Mouse (Mus musculus): ENCODE measurements around the gene Slc35a1. TPM values are rescaled to one million over a fixed set of nuclear protein-coding genes. Genes with fewer than 3 reads are reported as not detected.

Gene Slc35a1
- total and polyA plus RNA-seq, 3 experiments = 24.3 to 26.0 TPM; not detected in 1

DNA sequence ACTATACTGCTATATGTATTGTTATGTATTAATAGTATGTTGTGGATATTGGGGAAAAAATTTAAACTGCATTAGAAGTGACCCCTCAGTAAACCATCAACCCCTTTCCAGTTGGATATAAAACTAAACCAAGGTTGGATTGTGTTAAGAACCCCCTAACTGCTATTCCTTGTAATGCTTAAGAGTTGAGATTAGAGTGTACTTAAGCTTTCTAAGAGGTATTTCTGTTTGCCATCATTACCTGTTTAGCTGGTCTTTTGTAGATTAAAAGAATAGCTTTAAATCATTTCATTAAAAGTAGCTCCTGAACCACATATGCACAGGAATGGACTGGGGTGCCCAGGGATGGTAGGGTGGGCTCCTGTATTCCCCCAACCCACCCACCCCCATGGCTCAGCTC, 42.5 kb downstream of the Slc35a1 start:
- no peaks in the 10 kb centered on the region for H3K4me1 ChIP-seq (ENCODE audit: control insufficient read depth in 1 of 2, insufficient read depth in 2 of 2, low read length in 2 of 2)
- no peak for DNase-seq (ENCODE audit: low read depth, low spot score)
- no peaks in the 10 kb centered on the region for H3K9me3 ChIP-seq (replicated peaks; ENCODE audit: insufficient read depth, low read length)
- peaks cover 0 to 10% of the 10 kb centered on the region in 2 experiments; a peak in 2 of 4 replicates for H3K36me3 ChIP-seq (ENCODE audit: control insufficient read depth in 1 of 2, insufficient read depth in 2 of 2, low read length in 2 of 2)
- H3K27me3 ChIP-seq (ENCODE audit: control insufficient read depth in 1 of 2, insufficient read depth in 2 of 2, low read length in 2 of 2) = no peaks in the 10 kb centered on the region
- H3K27ac ChIP-seq (ENCODE audit: control insufficient read depth, low read depth, low read length) = no peak overlapping the region
- no peak overlapping the region for H3K9ac ChIP-seq (ENCODE audit: control insufficient read depth, low read depth, low read length, poor library complexity, severe bottlenecking)
- H3K4me3 ChIP-seq (ENCODE audit: control insufficient read depth in 1 of 2, insufficient read depth in 1 of 2, low read depth in 2 of 2, low read length in 2 of 2) = no peak overlapping the region
- TF ChIP-seq ZNF384 (IDR thresholded peaks at IDR 0.05; ENCODE audit: low read depth, low read length) (no peak), CTCF (IDR thresholded peaks at IDR 0.05 in 2 of 3, conservative IDR thresholded peaks at IDR 0.05 in 1 of 3; ENCODE audit: control insufficient read depth in 1 of 3, insufficient read depth in 1 of 3, low read depth in 2 of 3, low read length in 3 of 3, poor library complexity in 1 of 3, severe bottlenecking in 1 of 3) (no peak), GATA1 (IDR thresholded peaks at IDR 0.05; ENCODE audit: low read depth, low read length) (no peak), ETS1 (IDR thresholded peaks at IDR 0.05; ENCODE audit: low read depth, low read length) (no peak), SMC3 (IDR thresholded peaks at IDR 0.05; ENCODE audit: low read depth, low read length) (no peak), TBP (IDR thresholded peaks at IDR 0.05; ENCODE audit: low read depth, low read length) (no peak), MXI1 (IDR thresholded peaks at IDR 0.05; ENCODE audit: low read depth, low read length) (no peak), RCOR1 (IDR thresholded peaks at IDR 0.05; ENCODE audit: low read depth, low read length) (no peak), KAT2A (conservative IDR thresholded peaks at IDR 0.05; ENCODE audit: low read depth, low read length) (no peak), MYC (IDR thresholded peaks at IDR 0.05; ENCODE audit: low read depth, low read length) (no peak), MAZ (IDR thresholded peaks at IDR 0.05; ENCODE audit: low read depth, low read length) (no peak), BHLHE40 (IDR thresholded peaks at IDR 0.05; ENCODE audit: borderline replicate concordance, low read depth, low read length) (no peak), TCF12 (IDR thresholded peaks at IDR 0.05; ENCODE audit: low read depth, low read length) (no peak), TAL1 (IDR thresholded peaks at IDR 0.05; ENCODE audit: low read length) (no peak), E2F4 (IDR thresholded peaks at IDR 0.05; ENCODE audit: borderline replicate concordance, low read depth, low read length) (no peak), GABPA (IDR thresholded peaks at IDR 0.05; ENCODE audit: low read depth, low read length) (no peak), EP300 (IDR thresholded peaks at IDR 0.05; ENCODE audit: low read depth in 1 of 2, low read length in 2 of 2) (no peak), NRF1 (IDR thresholded peaks at IDR 0.05; ENCODE audit: insufficient read depth, low read depth, low read length, poor library complexity, severe bottlenecking) (no peak), POLR2AphosphoS2 (IDR thresholded peaks at IDR 0.05; ENCODE audit: low read length) (no peak)
- H3K79me2 ChIP-seq (ENCODE audit: control insufficient read depth, insufficient read depth, low read length, poor library complexity) = no peaks in the 10 kb centered on the region

- no peak overlapping the region for H3K27ac ChIP-seq (ENCODE audit: control insufficient read depth, low read depth, low read length)
- no peak overlapping the region for H3K9ac ChIP-seq (ENCODE audit: control insufficient read depth, low read depth, low read length, poor library complexity, severe bottlenecking)
- no peaks in the 10 kb centered on the region for H3K9me3 ChIP-seq (replicated peaks; ENCODE audit: insufficient read depth, low read length)
- DNase-seq (ENCODE audit: low read depth, low spot score) = no peak
- peaks cover 0 to 4% of the 10 kb centered on the region in 2 experiments; a peak in 2 of 4 replicates for H3K36me3 ChIP-seq (ENCODE audit: control insufficient read depth in 1 of 2, insufficient read depth in 2 of 2, low read length in 2 of 2)
- TF ChIP-seq UBTF (IDR thresholded peaks at IDR 0.05; ENCODE audit: borderline replicate concordance, insufficient read depth, low read depth, low read length) = no peak
- no peak for TF ChIP-seq ELF1 (IDR thresholded peaks at IDR 0.05; ENCODE audit: low read depth, low read length)
- no peak for TF ChIP-seq MAFK (IDR thresholded peaks at IDR 0.05; ENCODE audit: borderline replicate concordance, low read depth, low read length)
- TF ChIP-seq TBP (IDR thresholded peaks at IDR 0.05; ENCODE audit: low read depth, low read length) = no peak
- no peak for TF ChIP-seq TAL1 (IDR thresholded peaks at IDR 0.05; ENCODE audit: low read length)
- TF ChIP-seq TCF12 (IDR thresholded peaks at IDR 0.05; ENCODE audit: low read depth, low read length) = no peak
- TF ChIP-seq JUND (IDR thresholded peaks at IDR 0.05; ENCODE audit: low read depth, low read length) = no peak
- TF ChIP-seq MXI1 (IDR thresholded peaks at IDR 0.05; ENCODE audit: low read depth, low read length) = no peak
- TF ChIP-seq MAZ (IDR thresholded peaks at IDR 0.05; ENCODE audit: low read depth, low read length) = no peak
- no peak for TF ChIP-seq MEF2A (IDR thresholded peaks at IDR 0.05; ENCODE audit: extremely low read depth, insufficient replicate concordance, low read depth, low read length, poor library complexity, severe bottlenecking)
- TF ChIP-seq GABPA (IDR thresholded peaks at IDR 0.05; ENCODE audit: low read depth, low read length) = no peak
- TF ChIP-seq POLR2AphosphoS5 (IDR thresholded peaks at IDR 0.05; ENCODE audit: borderline replicate concordance, low read depth, low read length) = no peak
- no peak for TF ChIP-seq KAT2A (conservative IDR thresholded peaks at IDR 0.05; ENCODE audit: low read depth, low read length)
- no peak for TF ChIP-seq RCOR1 (IDR thresholded peaks at IDR 0.05; ENCODE audit: low read depth, low read length)
- TF ChIP-seq EP300 (IDR thresholded peaks at IDR 0.05; ENCODE audit: low read depth in 1 of 2, low read length in 2 of 2) = no peak
- TF ChIP-seq SMC3 (IDR thresholded peaks at IDR 0.05; ENCODE audit: low read depth, low read length) = no peak
- no peaks in the 10 kb centered on the region for H3K4me1 ChIP-seq (ENCODE audit: control insufficient read depth in 1 of 2, insufficient read depth in 2 of 2, low read length in 2 of 2)
- H3K27me3 ChIP-seq (ENCODE audit: control insufficient read depth in 1 of 2, insufficient read depth in 2 of 2, low read length in 2 of 2) = no peaks in the 10 kb centered on the region
- H3K79me2 ChIP-seq (ENCODE audit: control insufficient read depth, insufficient read depth, low read length, poor library complexity) = no peaks in the 10 kb centered on the region
- H3K4me3 ChIP-seq (ENCODE audit: control insufficient read depth in 1 of 2, insufficient read depth in 1 of 2, low read depth in 2 of 2, low read length in 2 of 2) = no peak overlapping the region
These were observed 46.5 kb downstream of the Slc35a1 start for GRCm38 (mm10) chr4:34640731-34641130.
